Mouse (Mus musculus) frontal cortex, postnatal 10 days (tissue): ENCODE measurements around the gene Col1a2.

Experiments used
- DNase-seq, 2 experiments: peaks; one replicate each; pipeline ENCODE4 v3.0.0; 2022; ENCODE audit warnings: low spot score in 2 of 2, mixed read lengths in 1 of 2

The Col1a2 gene

DNA sequence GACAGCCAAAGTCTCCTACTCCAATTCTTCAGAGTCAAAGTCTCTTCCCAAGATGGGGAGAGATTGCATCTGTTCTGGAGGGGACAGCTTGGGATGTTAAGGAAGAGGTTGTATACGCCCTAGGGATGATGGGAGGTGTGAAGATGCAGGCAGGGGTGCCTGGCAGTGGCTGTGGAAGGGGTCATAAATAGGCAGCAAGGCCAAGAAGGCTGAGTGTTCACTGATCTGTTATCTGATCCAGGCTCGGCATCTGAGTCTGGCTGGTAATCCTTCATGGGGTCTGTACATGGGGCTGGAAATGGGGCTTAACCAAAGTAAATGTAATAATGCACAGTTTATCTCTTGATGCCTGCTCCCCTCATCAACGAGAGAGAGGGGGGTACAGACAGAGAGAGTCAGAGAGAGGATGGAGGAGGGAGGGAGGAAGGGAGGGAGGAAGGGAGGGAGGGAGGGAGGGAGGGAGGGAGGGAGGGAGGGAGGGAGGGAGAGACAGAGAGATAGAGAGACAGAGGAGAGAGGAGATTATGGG lies at the start of gene Col1a2:
TSS of gene Col1a2 (plus strand) at position 212 of the 529 bp plus-strand sequence.
- no peak for DNase-seq

DNA sequence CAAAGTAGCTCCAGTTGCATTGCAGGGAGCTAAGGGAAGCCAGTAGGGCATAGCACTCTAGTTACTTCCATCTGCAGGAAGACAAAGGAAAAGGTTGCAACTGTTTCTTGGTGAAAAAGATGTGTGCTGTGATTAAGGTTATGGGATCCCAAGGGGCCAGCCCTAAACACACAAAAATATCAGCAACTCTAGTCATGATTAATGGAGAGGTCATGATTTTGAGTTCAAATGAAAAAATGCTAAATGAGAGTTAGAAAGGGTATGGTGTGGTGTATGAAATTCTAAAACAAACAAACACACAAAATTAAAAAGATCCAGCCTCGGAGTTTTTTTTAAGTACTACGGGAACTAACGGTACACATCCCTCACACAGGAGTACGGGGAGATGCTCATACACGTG lies 49.1 kb upstream of the Col1a2 start:
- no peak for DNase-seq

DNA sequence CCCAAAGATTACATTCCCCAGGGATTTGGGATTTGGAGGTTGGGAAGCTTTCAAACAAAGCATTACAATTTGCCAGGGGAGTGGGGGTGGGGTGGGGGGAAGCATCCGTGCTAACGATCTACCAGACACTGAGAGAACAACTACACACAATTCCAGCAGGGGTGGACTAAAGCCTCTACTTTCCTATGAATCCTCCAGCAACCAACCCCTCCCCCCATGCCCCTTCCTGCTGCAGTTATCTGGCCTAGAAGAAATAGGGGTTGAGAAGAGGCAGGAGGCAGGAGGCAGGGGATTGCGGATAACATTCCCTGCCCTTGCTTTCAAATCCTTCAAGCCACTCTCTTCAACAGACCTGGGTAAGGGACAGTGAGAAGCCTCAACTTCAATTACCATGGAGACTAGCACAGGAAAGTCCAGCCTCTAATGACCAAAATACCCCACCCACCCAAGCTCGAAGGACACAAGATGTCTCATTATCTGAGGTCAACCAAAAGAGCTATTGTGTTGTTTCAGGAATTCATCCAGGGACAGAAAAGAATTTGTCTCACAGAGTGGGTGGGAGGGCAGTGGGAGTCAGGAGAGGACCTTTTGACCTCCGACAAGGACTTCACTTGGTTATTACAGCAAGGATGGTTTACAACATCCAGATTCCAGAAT lies 48.5 kb upstream of the Col1a2 start:
- no peak for DNase-seq

DNA sequence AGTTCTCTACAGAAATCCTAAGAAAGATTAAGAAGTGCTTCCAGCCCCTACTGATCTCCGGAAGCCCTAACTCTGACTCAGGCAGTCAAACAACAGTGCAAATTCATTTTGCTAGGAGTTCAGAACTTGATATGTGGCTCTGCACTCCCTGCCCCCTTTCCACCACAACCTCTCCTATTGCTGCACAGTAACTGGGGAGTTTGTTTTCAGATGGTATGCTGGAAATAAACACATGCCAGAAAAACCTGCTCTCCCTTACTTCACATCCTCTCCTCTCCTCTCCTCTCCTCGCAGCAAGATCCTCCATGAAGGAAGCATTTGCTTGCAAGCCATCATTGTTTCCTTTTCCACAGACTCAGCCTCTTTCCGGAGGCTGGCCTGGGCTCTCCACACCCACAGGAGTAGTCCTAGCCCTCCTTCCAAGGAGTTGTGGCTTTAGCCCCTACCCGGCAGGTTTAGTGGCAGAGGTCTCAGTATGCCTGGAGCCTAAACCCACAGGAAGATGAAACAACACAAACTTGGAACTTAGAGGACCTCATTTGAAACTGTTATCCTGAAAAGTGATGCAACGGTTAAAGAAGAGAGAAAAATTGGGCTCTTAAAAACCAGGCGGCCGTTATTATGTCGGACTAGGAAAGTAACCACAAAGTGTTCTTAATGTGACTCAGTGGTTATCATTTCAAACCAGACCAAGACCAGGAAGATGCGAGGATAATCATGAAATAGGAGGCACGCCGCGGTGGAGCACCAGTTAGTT lies 47.7 kb upstream of the Col1a2 start:
- no peak for DNase-seq

DNA sequence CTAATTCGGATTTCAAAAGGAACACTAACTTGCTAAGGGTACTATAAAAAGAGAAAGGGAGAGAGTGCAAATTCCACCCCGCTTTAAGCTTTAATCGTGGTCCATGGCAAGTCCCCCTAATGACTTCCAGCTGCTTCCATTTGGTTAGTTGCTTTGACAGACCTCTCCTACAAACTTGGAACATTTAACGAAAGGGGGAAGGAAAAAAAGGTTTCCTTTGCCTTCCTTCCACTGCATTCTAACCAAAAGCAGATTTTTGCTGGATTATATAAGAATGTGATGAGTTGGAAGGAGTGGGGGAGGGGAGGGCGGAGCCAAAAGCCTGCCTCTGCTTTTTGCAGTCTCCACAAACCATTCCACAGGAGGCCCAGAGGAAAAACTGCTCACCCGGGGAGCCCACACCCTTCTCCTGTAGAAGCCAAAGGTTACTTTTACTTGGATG lies 47.0 kb upstream of the Col1a2 start:
- DNase-seq = no peak

DNA sequence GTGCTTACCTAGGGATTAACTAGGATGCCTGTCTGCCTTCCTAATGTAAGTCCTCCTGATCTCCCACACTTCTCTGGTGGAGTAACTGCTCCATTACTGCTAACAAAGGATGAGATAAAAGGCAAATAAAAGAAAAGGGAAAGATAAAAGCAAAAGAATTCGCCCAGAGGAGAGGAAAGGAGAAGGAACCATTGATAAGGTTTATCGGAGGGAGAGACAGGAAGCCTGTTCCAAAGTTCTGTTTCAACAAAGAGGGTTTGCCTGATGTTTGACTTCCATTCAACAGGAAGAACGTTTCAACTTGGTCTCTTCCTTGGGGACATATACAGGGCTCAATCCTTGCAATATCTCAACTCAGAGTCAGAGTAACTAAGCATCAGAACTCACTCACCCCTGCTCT lies 39.3 kb upstream of the Col1a2 start:
- no peak for DNase-seq

DNA sequence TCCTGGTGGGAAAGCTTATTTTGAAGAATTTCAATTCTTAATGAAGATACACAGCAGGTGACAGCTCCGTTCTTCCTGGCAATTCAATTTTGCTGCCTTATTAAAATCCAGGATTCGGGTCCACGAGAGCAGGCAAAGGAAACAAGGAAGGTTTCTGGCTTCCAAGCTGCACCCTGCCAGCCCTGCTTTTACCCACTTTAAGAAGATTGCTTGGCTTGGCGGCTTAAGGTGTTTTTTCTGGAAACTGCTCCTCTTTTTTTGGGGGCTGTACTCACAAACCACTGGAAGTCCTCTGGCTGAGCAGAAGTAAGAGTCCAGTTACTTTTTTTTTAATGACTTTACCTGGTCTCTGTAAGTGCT lies 21.1 kb upstream of the Col1a2 start:
- DNase-seq = no peak

DNA sequence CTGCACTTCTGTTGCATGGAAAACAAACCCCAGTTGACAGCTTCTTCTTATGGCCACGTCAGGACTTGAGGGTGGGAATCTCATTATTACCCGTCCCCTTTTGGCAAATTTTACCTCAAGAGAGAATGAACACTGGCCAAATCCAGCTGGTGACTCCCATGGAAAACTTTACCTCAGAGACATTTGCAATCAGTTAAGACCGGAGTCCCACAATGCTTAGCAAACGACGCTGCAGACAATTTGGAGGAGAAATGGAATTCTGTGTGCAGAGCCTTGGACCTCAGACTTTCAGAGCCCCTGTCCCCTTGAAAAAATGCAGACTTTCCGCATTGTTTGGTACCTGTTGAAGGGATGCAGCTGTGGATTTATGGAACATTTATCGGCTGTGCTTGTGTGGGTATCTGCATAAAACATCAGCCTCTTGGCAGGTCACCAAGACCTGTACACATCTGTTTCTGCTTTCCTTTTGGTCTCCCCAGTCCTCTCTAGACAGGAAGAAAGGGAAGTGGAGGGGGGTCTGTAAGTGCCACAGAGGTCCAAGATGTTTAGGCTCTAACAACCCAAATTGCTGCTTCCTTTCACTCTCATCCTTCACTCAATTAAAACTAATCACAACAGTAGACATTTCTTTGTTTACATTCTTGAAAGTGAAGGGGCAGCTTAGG lies 20.5 kb upstream of the Col1a2 start:
- no peak for DNase-seq

DNA sequence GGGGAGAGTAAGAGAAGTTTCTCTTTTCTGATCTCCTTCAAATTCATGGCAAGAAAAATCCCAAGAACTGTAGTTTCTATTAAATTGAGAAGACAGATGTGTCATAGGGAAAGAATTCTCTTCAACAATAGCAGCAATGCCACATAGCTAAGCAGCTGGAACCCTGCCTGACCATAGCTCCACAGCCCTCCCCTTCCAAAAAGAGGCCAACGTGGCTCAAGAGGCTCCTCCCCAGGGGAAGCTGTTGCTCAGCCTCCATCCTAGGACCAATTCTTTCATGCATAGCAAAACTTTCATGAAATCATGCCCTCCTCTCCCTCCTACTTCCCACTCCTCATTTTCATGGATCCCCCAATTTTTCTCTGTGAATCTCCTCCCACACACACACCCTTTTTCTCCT lies 16.3 kb upstream of the Col1a2 start:
- DNase-seq = no peak

DNA sequence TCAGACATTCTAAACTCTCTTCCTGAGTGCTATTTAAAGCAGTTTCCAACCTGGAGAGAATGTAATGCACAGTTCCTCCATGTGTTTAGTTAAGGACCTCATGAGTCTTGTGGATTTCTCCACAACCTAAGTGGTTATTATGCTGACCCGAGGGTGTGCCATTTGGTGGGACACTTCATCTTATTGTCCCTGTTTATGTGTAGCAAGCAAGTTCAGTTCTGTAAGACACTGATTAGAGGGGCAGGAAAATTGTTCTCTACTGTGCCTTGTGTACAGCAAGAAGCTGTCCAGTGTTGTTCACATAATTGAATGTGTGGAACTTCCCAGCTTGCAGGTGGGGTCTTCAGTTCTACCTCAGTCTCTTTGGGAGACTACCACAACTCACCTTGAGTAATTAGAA lies 15.6 kb upstream of the Col1a2 start:
- DNase-seq = no peak

DNA sequence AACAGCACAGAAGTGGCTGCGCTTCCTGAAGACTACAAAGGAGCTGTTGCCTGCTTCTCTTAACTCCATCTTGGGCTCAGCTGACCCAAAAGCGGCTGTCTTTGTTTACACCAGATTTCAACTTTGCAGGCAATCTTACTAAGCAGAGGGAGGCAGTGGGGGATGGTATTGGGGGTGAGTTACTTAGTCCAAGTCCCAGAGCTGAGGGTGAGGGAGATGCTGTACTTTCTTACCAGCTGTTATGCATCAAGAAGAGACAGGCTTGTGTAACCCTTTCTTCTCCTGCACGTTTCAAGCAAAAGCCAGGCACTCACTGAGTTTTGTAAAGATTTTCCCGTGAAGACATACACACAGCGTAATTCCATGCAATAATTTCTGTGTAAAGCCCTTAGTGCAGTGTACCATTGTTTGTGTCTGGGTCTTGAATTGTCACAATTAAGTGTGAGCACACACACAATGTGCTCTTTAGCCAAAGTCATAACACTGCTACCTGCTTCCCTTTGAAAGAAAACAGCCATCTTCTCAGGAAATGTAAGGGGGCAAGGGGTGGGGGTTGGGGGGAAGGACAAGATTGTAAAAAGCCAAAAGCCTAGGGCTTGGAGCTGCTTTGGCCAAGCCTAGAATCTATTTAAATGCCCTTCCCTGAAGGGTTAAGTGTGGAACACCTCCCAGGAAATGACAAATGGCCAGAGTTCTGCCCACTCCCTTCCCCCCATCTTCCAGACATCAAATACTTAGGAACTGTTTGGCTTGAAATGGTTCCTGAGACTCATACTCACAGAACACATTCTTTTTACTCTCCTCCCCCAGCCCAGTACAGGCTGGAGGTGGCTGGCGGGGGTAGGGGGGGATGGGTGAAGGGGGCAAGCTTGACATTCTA lies 15.0 kb upstream of the Col1a2 start:
- no peak for DNase-seq

DNA sequence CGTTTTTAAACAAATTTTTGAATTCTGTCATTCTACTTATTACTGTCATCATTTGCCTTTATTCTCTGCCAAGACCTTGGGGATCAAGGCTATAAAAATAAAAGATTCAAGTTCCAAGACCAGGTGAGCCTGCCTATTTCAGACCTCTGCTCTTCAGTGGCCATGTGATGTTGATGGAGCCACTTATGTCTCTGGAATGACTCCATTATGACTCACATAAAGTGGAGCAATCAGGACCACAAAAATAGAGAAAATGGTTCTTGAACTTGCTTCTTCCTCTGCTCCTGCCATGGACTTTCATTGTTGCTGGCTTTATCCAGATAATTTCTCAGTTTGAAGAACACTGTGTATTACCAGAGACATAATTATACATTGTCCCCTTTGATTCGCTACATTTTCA lies 10.9 kb upstream of the Col1a2 start:
- DNase-seq = no peak

DNA sequence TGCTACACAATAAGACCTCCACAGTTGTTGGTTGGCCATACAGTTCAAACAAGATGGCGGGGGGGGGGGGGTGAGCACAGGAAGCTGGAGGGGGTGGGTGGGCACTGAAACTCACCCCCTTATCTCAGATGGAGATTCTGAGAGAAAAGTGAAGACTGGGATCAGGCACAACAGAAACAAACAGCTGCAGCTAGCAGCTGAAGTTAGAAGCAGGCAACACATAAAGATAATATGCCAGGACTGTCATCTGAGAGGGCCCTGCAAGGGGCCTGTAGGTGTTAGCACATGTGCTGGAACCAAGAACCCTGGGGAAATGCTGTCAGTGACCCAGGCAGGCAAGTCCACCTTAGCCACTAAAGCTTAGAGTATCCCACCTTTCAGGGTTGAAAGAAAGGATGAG lies 8.2 kb upstream of the Col1a2 start:
- DNase-seq = no peak

DNA sequence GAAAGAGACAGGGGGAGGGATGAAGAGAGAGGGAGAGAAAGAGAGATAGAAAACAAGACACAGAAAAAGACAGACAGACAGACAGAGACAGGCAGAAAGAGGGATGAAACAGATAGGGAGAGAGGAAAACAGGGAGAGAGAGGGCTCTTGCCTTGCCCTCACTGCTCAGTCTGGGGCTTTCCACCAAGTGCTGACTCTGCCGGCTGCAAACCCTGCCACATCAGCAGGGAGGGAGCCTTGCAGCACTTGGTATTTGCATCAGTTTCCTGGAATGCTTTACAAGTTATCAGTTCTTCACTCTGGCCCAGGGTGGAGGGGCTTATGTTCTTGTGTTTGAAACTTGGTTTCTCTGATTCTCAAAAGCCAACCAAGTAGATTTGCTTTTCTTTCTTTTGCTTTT lies 1.5 kb upstream of the Col1a2 start:
- DNase-seq = no peak

DNA sequence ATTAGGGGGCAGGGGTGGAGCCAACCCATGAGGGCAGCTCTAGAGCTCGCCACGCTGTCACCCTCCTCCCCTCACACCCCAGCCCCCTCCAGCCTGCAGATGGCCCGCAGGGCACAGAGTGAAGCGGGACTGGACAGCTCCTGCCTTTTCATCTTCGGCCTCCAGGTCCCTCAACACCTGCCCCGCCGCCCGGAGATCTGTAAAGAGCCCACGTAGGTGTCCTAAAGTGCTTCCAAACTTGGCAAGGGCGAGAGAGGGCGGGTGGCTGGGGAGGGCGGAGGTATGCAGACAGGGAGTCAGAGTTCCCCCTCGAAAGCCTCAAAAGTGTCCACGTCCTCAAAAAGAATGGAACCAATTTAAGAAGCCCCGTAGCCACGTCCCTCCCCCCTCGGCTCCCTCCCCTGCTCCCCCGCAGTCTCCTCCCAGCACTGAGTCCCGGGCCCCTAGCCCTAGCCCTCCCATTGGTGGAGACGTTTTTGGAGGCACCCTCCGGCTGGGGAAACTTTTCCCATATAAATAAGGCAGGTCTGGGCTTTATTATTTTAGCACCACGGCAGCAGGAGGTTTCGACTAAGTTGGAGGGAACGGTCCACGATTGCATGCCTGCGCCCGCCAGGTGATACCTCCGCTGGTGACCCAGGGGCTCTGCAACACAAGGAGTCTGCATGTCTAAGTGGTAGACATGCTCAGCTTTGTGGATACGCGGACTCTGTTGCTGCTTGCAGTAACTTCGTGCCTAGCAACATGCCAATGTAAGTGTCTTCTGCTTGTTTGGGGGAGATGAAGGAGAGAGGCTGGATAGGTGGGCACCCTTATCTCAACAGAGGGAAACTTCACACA lies 764 bp downstream of the Col1a2 start:
- no peak for DNase-seq

DNA sequence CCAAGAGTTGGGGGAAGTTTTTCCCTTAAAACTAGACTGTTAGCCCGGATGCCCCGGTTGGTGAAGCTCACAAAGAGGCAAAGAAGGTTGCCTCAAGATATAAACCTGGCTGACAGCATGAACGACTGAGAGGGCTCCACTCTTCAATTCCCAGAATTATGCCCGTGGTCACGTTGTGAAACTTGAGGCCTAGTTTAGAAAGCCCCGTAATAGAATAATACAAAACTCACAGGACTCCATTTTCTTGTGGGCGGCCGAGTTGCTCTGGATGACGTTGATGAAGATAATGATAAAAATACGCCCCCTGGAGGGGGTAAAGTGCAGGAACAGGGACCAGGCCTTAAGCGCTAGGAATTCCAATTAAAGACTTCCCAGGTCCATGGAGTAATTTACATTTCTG lies 1.5 kb downstream of the Col1a2 start:
- no peak for DNase-seq

DNA sequence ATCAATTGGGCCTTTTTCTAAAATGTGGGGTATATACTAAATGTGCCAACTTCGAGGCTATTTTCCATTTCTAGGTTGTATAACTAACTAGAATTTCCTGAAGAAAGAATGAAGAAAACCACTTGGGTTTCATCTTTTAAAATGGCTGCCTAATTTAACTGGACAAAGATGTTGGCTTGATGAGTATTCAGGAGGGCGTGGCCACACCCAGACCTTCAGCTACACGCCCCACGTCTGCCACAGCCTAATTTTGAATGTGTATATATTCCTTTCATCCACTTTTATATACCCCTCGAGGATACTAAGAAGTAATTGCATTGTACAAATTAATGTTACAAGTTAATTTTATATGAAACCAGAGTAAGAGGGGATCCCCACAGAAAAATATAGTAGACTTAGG lies 2.2 kb downstream of the Col1a2 start:
- DNase-seq = no peak

DNA sequence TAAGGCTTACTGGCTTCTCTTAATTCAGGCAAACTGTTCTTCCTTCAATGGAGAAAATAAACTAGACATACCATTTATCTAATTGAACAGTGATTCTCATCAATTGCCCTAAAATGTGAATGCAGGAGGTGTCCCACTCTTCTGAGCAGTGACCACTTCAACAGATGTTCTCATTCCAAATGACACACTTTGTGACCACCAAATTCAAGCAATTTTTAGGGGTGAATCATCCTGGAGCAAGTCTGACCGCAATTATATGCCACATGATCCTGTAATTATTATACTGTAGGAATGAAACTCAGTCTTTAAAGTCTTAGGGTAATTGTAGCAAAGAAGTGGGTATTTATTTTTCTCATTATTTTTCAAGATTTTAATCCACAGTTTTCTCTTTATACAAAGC lies 2.7 kb downstream of the Col1a2 start:
- DNase-seq = no peak

DNA sequence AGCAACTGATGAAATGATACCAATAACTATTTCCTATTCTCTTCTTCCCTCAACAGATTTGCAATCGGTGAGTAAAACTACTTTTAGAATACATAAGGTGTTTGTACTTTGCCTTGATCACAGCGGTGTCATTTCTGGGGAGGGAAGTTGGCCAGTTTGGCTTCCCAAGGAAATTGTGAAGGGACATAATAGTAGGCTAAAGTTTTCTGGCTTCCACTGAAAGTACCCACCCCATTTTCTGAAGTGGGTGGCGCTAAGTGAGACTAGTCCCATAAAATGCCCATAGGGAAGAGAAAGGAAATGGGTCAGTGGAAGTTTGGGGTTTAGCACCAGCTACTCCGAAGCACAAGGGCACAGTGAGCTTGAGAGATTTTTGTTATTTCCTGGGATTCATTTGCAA lies 3.7 kb downstream of the Col1a2 start:
- no peak for DNase-seq

DNA sequence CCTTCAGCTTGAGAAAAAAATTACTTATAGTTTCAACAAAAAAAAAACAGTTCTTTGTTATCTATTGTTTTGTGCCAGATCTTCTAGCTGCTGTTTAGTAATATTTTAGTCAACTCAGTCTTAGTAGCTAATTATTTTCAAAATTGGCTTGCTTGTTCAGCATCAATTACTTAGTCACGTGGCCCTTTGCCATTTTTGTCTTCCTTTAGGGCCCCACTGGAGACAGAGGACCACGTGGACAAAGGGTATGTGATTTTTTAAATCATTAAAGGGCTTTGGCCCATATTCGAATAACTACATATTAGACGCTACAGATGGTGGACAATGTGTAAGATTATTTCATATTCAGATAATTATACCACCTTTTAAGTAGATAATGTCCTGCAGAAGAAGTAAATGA lies 4.8 kb downstream of the Col1a2 start:
- DNase-seq = no peak

DNA sequence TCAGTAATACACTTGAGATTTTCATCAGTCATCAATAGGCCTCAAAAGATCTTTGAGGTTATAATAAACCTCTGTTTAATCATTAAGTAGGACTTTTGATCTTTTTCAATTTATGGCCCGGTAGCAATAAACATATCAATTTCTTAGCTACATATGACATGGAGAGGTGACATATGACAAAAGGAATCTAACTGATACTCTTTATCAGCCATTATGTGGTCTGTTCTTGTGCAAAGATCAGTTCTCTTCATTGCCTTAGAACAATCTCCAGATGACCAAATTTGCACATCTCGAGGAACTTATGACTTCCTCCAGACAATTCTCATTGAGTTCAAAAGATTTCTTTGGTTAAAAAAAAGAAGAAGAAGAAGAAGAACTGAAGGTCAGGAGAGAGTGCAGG lies 10.1 kb downstream of the Col1a2 start:
- no peak for DNase-seq
